Mouse (Mus musculus): ENCODE measurements around the gene Elovl5.

The Elovl5 gene

GRCm38 (mm10) chr9:77917074-77917621 is at the start of gene Elovl5:
Gene Elovl5, plus strand, starts transcription at chr9:77917364.
- CTCF ChIA-PET = interaction anchor here in 1 of 4 experiments (1.2 to 1.8 kb wide), 2 partner anchors 89 to 196 kb away, joined by 3 to 7 read pairs; no protein-coding TSS in a partner anchor
- POLR2A ChIA-PET = interaction anchor here (0.6 to 3.0 kb wide), 14 partner anchors 8 to 451 kb away, joined by 3 to 13 read pairs (median 4); partner anchors contain the start of gene Dppa5a (in 1 of the 4)

DNA sequence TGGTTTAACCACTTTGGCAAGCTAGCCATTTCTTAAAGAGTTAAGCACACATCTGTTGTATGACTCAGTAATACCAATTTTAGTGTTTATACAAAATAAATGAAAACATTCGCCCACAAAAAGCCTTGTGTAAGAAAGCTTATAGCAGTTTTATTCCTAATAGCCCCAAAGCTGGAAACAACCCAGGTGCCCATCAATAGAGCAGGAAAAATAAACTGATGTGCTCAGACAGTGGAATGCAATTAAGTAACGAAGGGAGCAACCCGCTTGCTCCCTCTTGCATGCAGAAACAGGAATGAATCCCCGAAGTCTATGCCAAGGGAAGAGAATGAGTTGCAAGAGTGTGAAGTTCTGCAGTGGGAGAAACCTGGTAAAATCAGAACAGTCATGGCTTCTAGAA is 25.7 kb upstream of the Elovl5 start:
- CTCF ChIA-PET = interaction anchor here in 1 of 4 experiments (1.4 kb wide), 1 partner anchor 114 kb away, joined by 5 read pairs; no protein-coding TSS in a partner anchor
- POLR2A ChIA-PET = no interaction called here

- ChIA-PET POLR2A (interaction anchor here in 2 of 4 experiments (0.6 to 1.6 kb wide), 6 partner anchors 9 to 148 kb away, joined by 3 to 7 read pairs (median 3); no protein-coding TSS in a partner anchor), CTCF (interaction anchor here in 2 of 4 experiments (0.6 to 0.7 kb wide), 3 partner anchors 30 to 190 kb away, joined by 3 to 10 read pairs (median 3); no protein-coding TSS in a partner anchor)
These were observed 18.6 kb upstream of the Elovl5 start for GRCm38 (mm10) chr9:77898551-77898950.

DNA sequence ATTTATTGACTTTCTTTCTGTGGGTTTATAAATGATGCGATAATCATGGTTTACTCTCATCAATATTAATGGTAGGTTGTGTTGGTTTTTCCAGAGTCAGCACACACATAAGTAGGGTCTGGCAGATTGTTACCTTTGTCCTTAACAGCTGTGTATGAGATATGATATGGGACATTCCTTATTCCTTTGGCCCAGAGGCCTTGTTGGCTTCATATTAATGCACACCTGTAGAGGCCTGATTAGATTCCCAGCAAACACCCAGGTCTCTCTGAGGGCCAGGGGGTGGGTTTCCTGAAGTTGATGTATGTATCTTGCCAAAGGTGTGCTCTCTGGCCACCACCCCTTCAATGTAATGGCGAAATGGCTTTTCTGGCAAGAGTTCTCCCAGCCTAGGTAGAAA is 13.0 kb upstream of the Elovl5 start:
- CTCF ChIA-PET = interaction anchor here in 1 of 4 experiments (1.3 kb wide), 1 partner anchor 102 kb away, joined by 3 read pairs; no protein-coding TSS in a partner anchor
- POLR2A ChIA-PET = no interaction called here

DNA sequence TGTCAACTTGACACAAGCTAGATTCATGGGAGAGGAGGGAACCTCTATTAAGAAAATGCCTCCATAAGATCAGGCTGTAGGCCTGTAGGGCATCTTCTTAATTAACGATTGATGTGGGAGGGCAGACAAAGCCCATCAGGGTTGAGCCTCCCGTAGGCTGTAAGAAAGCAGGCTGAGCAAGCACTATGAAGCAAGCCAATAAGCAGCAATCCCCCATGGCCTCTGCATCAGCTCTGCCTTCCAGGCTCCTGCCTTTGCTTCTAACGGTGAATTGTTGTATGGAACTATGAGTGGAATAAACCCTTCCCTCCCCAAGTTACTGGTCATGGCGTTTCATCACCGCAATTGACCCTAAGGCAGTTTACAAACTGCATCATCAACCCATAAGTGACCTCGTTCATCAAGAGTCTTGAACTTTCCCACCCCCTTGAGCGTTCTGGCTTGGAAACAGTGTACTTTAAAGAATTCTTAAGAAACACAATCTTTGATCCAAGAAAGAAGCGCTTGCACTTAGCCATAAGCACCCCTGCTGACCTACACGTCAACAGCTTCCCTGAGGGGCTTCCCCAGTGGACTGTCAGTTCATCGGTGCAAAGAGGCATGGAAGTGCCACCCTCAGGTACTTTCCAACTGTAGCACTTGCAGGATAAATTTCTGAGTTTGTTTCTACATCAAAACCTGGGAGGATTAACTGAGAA is 7.4 kb upstream of the Elovl5 start:
- POLR2A ChIA-PET = interaction anchor here in 3 of 4 experiments (0.6 to 1.9 kb wide), 12 partner anchors 8 to 282 kb away, joined by 3 to 11 read pairs (median 5); partner anchors contain the start of gene Elovl5 (in 1 of the 3)
- CTCF ChIA-PET = interaction anchor here in 2 of 4 experiments (0.6 to 1.5 kb wide), 3 partner anchors 56 to 174 kb away, joined by 3 to 12 read pairs (median 3); no protein-coding TSS in a partner anchor

GRCm38 (mm10) chr9:77910270-77911240 is 6.6 kb upstream of the Elovl5 start:
- ChIA-PET POLR2A (interaction anchor here in 3 of 4 experiments (0.6 to 1.9 kb wide), 20 partner anchors 9 to 617 kb away, joined by 3 to 11 read pairs (median 3); no protein-coding TSS in a partner anchor), CTCF (interaction anchor here in 2 of 4 experiments (0.6 to 1.5 kb wide), 5 partner anchors 55 to 1680 kb away, joined by 3 to 4 read pairs (median 4); no protein-coding TSS in a partner anchor)

GRCm38 (mm10) chr9:77911508-77912229 is 5.5 kb upstream of the Elovl5 start:
- ChIA-PET POLR2A (interaction anchor here in 3 of 4 experiments (0.5 to 1.9 kb wide), 13 partner anchors 8 to 616 kb away, joined by 3 to 11 read pairs (median 4); no protein-coding TSS in a partner anchor), CTCF (interaction anchor here in 1 of 4 experiments (1.5 kb wide), 2 partner anchors 95 to 105 kb away, joined by 3 to 4 read pairs; no protein-coding TSS in a partner anchor)

DNA sequence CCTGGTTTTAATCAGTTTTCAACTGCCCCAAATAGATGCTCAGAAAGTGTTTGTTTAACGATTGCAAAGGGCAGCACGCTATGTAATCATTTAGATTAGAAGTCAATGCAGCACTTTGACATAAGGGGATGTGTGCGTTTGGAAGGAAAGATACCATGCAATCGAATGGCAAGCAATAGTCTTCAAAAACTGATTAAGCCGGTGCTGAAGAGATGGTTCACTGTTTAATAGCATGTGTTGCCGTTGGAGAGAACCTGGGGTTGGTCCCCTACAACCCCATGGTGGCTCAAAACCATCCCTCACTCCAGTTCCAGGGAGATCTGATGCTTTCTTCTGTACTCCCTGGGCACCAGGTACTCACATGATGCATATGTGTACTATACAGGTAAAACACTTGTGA is 4.9 kb upstream of the Elovl5 start:
- POLR2A ChIA-PET = interaction anchor here in 1 of 4 experiments (0.6 to 1.2 kb wide), 2 partner anchors 8 to 143 kb away, joined by 3 read pairs; no protein-coding TSS in a partner anchor
- CTCF ChIA-PET = no interaction called here

DNA sequence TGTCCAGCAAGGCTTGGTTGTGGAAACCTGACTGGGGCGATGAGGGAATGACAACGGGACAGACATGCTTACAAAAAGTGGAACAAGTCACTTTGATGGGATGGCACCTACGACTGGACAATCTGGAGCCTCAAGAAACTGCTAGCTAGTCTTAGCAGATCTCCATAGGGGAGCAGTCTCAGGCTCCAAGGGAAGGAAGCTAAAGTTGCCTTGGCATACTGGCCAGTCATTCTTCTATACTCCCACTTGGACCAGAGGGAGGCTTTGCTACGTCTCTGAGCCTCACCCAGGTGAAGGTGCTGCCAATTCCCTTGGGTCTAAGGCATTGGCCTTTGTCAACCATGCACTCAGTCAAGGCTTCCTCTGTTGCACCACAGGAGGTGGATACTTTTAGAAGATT is 2.5 kb upstream of the Elovl5 start:
- ChIA-PET POLR2A (no interaction called here), CTCF (no interaction called here)

GRCm38 (mm10) chr9:77915791-77916190 is 1.4 kb upstream of the Elovl5 start:
- CTCF ChIA-PET = no interaction called here
- POLR2A ChIA-PET = interaction anchor here in 2 of 4 experiments (0.6 to 3.0 kb wide), 4 partner anchors 11 to 160 kb away, joined by 3 to 13 read pairs (median 4); no protein-coding TSS in a partner anchor

- ChIA-PET CTCF (interaction anchor here in 1 of 4 experiments (1.2 to 1.8 kb wide), 2 partner anchors 89 to 195 kb away, joined by 3 to 7 read pairs; no protein-coding TSS in a partner anchor), POLR2A (interaction anchor here (0.6 to 3.0 kb wide), 14 partner anchors 8 to 168 kb away, joined by 3 to 13 read pairs (median 4); no protein-coding TSS in a partner anchor)
These were observed 513 bp downstream of the Elovl5 start for GRCm38 (mm10) chr9:77917622-77918131.

DNA sequence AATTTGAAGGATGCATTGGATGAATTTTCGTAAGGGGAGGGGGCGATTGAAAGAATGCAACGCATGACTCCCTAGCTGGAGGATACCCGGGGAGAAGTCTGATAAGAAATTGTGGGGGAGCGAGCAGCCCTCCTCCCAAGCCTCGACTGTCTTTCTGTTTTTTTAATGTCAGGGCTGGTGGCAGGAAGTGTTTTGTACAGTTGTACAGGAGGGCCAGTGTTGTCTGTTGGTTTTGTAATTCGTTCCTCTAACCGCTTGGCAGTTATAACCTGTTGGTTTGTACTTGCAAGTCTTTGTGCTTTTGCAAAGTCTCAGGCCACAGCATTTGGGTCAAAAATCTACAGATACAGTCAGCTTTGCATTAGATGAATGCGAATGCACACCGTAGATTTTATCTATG is 1.0 kb downstream of the Elovl5 start:
- ChIA-PET POLR2A (interaction anchor here in 3 of 4 experiments (0.6 to 3.0 kb wide), 8 partner anchors 8 to 89 kb away, joined by 3 to 13 read pairs (median 5); no protein-coding TSS in a partner anchor), CTCF (interaction anchor here in 1 of 4 experiments (1.8 kb wide), 1 partner anchor 88 kb away, joined by 7 read pairs; no protein-coding TSS in a partner anchor)

DNA sequence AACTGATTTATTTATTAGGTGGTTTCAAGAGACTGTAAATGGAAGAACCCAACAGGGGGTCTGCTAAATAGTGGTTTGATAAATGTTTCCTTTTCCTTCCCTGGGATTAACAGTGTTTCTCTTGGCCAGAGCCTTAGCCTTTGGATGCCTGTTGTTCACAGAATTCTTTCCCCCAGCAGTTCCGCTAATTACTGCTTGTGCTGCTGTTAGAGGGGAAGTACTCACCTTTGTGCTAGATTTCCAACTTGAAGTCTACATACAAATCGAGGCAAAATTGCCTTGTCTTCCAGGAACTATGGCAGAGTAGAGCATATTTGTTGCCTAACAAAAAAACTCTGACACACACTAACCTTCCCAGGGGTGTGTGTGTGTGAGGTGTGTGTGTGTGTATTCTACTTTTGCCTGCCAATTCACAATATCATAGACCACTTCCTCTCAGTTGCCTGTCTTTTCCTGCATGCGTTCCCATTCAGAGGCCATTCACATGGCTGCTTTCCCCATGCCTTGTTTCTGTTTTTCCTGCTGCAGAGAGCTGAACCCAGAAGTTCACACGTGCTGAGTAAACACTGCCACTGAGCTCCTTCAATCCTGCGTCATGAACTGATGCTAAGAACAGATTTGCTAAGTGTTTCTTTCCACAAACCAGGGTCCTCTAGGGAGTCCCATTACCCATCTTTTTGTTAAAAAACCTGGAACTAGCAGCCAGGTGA is 2.0 kb downstream of the Elovl5 start:
- ChIA-PET POLR2A (interaction anchor here in 1 of 4 experiments (1.0 to 1.3 kb wide), 2 partner anchors 8 to 10 kb away, joined by 4 to 5 read pairs; no protein-coding TSS in a partner anchor), CTCF (no interaction called here)

GRCm38 (mm10) chr9:77920481-77920880 is 3.3 kb downstream of the Elovl5 start:
- ChIA-PET CTCF (no interaction called here), POLR2A (interaction anchor here in 1 of 4 experiments (0.5 to 0.9 kb wide), 2 partner anchors 9 to 76 kb away, joined by 3 read pairs; no protein-coding TSS in a partner anchor)

DNA sequence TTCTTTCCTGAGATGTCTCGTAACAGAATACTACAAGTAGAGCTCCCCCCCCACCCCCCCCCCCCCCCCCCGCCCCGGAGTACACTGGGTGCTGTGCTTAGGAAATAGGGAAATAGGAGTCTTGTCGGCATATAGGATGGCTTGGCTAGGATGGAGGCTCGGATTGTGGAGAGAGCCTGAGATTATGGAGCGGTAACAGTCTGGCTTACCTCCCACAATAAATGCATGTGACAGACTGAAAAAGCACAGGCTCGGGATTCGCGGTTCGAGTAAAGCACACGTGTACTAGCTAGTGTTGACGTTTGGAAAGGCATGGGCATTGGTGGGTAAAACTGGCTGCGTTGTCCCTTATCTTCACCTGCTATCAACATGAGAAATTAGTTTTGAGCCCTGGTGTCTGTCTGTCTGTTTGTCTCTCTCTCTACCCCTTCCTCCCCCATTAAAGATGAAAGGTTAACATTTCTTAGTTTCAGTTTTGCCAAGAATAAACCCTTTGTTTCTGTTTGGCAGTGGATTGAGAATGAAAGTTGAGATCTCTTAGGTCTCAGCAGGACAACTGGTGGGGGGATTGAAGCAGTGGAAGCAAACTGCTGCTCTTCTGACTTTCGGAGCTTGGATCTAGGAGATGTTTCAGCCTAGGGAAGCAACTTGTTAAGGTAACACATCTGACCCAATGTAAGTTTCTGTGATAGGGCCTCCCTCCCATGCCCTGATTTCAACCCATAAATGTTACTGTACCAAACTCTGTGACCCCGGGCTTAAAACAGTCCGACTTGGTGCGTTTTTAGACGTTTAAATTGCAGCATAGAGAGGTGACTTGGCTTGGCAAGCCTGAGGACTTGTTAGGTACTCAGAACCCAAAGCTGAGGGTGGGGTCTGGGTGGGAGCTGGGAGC is 4.4 kb downstream of the Elovl5 start:
- CTCF ChIA-PET = no interaction called here
- POLR2A ChIA-PET = interaction anchor here in 1 of 4 experiments (0.7 kb wide), 1 partner anchor 44 kb away, joined by 4 read pairs; no protein-coding TSS in a partner anchor

- ChIA-PET CTCF (no interaction called here), POLR2A (no interaction called here)
These were observed 6.6 kb downstream of the Elovl5 start for GRCm38 (mm10) chr9:77923774-77924173.

Data from embryonic stem cell, embryonic (primary cell).